Mouse (Mus musculus): ENCODE data around the gene Rbks.

DNA sequence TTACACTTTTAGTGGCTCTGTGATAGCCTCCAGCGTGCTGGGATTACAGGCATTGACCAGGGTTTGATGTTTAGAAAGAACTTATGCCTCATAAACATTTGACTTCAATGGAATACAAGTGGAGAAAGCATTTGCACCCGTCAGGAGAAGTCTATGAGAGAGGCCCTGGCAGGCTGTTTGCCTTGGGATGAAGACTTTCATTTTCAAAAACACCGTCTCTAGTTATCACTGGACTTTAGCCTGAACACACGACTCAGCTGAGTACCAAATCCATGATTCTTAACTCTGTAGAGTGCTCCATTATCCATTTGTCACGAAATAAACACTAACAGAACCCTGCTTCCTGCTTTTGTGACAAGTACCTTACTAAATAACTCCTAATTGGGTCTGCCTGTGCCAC lies 27.4 kb downstream of the Rbks start:
- no peak for TF ChIP-seq ZNF384 (IDR thresholded peaks at IDR 0.05; ENCODE audit: low read depth, low read length)
- TF ChIP-seq HCFC1 (IDR thresholded peaks at IDR 0.05; ENCODE audit: borderline replicate concordance, insufficient read depth, low read length): no peak
- no peak for TF ChIP-seq MAFK (IDR thresholded peaks at IDR 0.05; ENCODE audit: insufficient read depth, low read depth, low read length)
- no peak for TF ChIP-seq ZC3H11A (IDR thresholded peaks at IDR 0.05; ENCODE audit: borderline replicate concordance, low read depth, low read length)
